Mouse (Mus musculus) liver, postnatal 0 days (tissue): ENCODE data around the gene Ltb4r1. TPM values are rescaled to one million over a fixed set of nuclear protein-coding genes. Genes with fewer than 3 reads are reported as not detected.

Experiments
- ATAC-seq: fragments of 200-750 bp; cut with Nextera tagmentation; 2 replicates; pipeline ENCODE4 v1.8.0; 2017; ENCODE audit warnings: mild to moderate bottlenecking, moderate library complexity
- DNase-seq: peaks from one replicate; pipeline ENCODE4 v3.0.0-alpha.2; 2016
- H3K27ac ChIP-seq: fragments of 300-500 bp; sonication (generic); 2 replicates; pipeline ENCODE4 v1.5.1; 2014; ENCODE audit warnings: antibody characterized with exemption, moderate library complexity, mild to moderate bottlenecking, low read depth
- H3K27me3 ChIP-seq: fragments of 300-500 bp; sonication (generic); 2 replicates; pipeline ENCODE4 v1.6.1; 2014; ENCODE audit warnings: low read length, control low read depth, mixed read lengths; ENCODE audit not compliant: insufficient read depth
- H3K36me3 ChIP-seq: fragments of 300-500 bp; sonication (generic); replicated peaks from 2 replicates; pipeline ENCODE4 v1.6.1; 2014; ENCODE audit warnings: mild to moderate bottlenecking, control low read depth, low read length, moderate library complexity, mixed read lengths; ENCODE audit not compliant: insufficient read depth
- H3K4me1 ChIP-seq: fragments of 300-500 bp; sonication (generic); 2 replicates; pipeline ENCODE4 v1.6.1; 2014; ENCODE audit warnings: antibody characterized with exemption, mild to moderate bottlenecking, control low read depth; ENCODE audit not compliant: insufficient read depth
- H3K4me2 ChIP-seq: fragments of 300-500 bp; sonication (generic); 2 replicates; pipeline ENCODE4 v1.6.1; 2014; ENCODE audit warnings: low read depth, mild to moderate bottlenecking, low read length, moderate library complexity, mixed read lengths
- H3K4me3 ChIP-seq: fragments of 300-500 bp; sonication (generic); 2 replicates; pipeline ENCODE4 v1.5.1; 2014; ENCODE audit warnings: low read depth, low read length
- H3K9ac ChIP-seq: fragments of 300-500 bp; sonication (generic); replicated peaks from 2 replicates; pipeline ENCODE4 v1.6.1; 2014; ENCODE audit warnings: mild to moderate bottlenecking, moderate library complexity
- H3K9me3 ChIP-seq: fragments of 300-500 bp; sonication (generic); 2 replicates; pipeline ENCODE4 v1.6.1; 2016; ENCODE audit warnings: mild to moderate bottlenecking, control low read depth, low read length, mixed read lengths
- CTCF ChIP-seq: sonication (generic); IDR thresholded peaks from 2 replicates; pipeline ENCODE4 v1.5.1; 2016; ENCODE audit warnings: antibody characterized with exemption, low read depth
- EP300 ChIP-seq: IDR thresholded peaks from 2 replicates; pipeline ENCODE4 v1.6.1; 2016; ENCODE audit warnings: antibody characterized with exemption, low read depth, mild to moderate bottlenecking
- WGBS: fragments of 180-500 bp; shearing (Covaris S2); extraction: QIAGEN DNeasy Blood & Tissue Kit; methylation state at CpG from one replicate; pipeline ENCODE4 v1.1.7; 2014; ENCODE audit not compliant: insufficient replicate concordance; 5-methylcytosine and 5-hydroxymethylcytosine counted together
- polyA plus RNA-seq: library from polyadenylated mRNA; unstranded; fragments of >200 nt; fragmentation: Nextera tagmentation; extraction: Ambion mirVana; gene quantifications from 2 replicates; pipeline ENCODE4 v1.2.1, GENCODE M21; 2015

Gene Ltb4r1
- polyA plus RNA-seq, 1 experiment from 2014 or later = 22.0 TPM

GRCm38 (mm10) chr14:55730116-55730515 is 35.6 kb upstream of the Ltb4r1 start:
- Histone ChIP-seq H3K4me3 (no peak overlapping the region), H3K27ac (no peak overlapping the region), H3K9ac (no peak overlapping the region), H3K4me2 (no peak overlapping the region), H3K9me3 (no peaks in the 10 kb centered on the region), H3K4me1 (peaks cover 8% of the 10 kb centered on the region), H3K27me3 (no peaks in the 10 kb centered on the region), H3K36me3 (no peaks in the 10 kb centered on the region)
- WGBS = 74% methylated on average over 7 of the region's 7 CpGs
- no peak for TF ChIP-seq CTCF
- no peak for TF ChIP-seq EP300
- no peak for ATAC-seq
- no peak for DNase-seq

GRCm38 (mm10) chr14:55730531-55731032 is 35.2 kb upstream of the Ltb4r1 start:
- no peak overlapping the region for H3K4me3 ChIP-seq
- no peak overlapping the region for H3K4me2 ChIP-seq
- H3K36me3 ChIP-seq = no peaks in the 10 kb centered on the region
- no peak overlapping the region for H3K27ac ChIP-seq
- no peak overlapping the region for H3K9ac ChIP-seq
- 71% methylated on average over 7 of the region's 7 CpGs for WGBS
- H3K4me1 ChIP-seq = peaks cover 3% of the 10 kb centered on the region
- H3K27me3 ChIP-seq = no peaks in the 10 kb centered on the region
- ATAC-seq (peak; percentile 25; the same call in 1 of the 2 replicates), DNase-seq (no peak)
- H3K9me3 ChIP-seq = no peaks in the 10 kb centered on the region
- TF ChIP-seq CTCF (no peak), EP300 (no peak)

GRCm38 (mm10) chr14:55733889-55734288 is 31.9 kb upstream of the Ltb4r1 start:
- TF ChIP-seq CTCF = no peak
- TF ChIP-seq EP300 = no peak
- 65% methylated on average over 10 of the region's 10 CpGs for WGBS
- H3K27me3 ChIP-seq = no peaks in the 10 kb centered on the region
- no peak overlapping the region for H3K9ac ChIP-seq
- no peak overlapping the region for H3K27ac ChIP-seq
- peaks cover 4% of the 10 kb centered on the region for H3K36me3 ChIP-seq
- no peak for ATAC-seq
- no peak for DNase-seq
- no peak overlapping the region for H3K4me3 ChIP-seq
- no peaks in the 10 kb centered on the region for H3K9me3 ChIP-seq
- peaks cover 8% of the 10 kb centered on the region; the same call in 1 of the 2 replicates for H3K4me1 ChIP-seq
- H3K4me2 ChIP-seq = no peak overlapping the region

- 61% methylated on average over 7 of the region's 7 CpGs for WGBS
- H3K4me2 ChIP-seq = no peak overlapping the region
- ATAC-seq = no peak
- no peak overlapping the region for H3K9ac ChIP-seq
- H3K27me3 ChIP-seq = no peaks in the 10 kb centered on the region
- no peak for TF ChIP-seq CTCF
- TF ChIP-seq EP300 = no peak
- H3K27ac ChIP-seq = no peak overlapping the region
- no peak for DNase-seq
- no peak overlapping the region for H3K4me3 ChIP-seq
- no peaks in the 10 kb centered on the region for H3K9me3 ChIP-seq
- peaks cover 8% of the 10 kb centered on the region; the same call in 1 of the 2 replicates for H3K4me1 ChIP-seq
- peaks cover 14% of the 10 kb centered on the region for H3K36me3 ChIP-seq
Measured at GRCm38 (mm10) chr14:55734869-55735268, 30.9 kb upstream of the Ltb4r1 start.

- H3K9me3 ChIP-seq = no peaks in the 10 kb centered on the region
- 70% methylated on average over 3 of the region's 3 CpGs for WGBS
- H3K36me3 ChIP-seq = peaks cover 19% of the 10 kb centered on the region
- no peak overlapping the region for H3K9ac ChIP-seq
- ATAC-seq = no peak
- no peak overlapping the region for H3K4me3 ChIP-seq
- H3K4me1 ChIP-seq = peaks cover 8% of the 10 kb centered on the region; the same call in 1 of the 2 replicates
- TF ChIP-seq EP300 = no peak
- no peak for TF ChIP-seq CTCF
- no peak for DNase-seq
- H3K4me2 ChIP-seq = no peak overlapping the region
- no peaks in the 10 kb centered on the region for H3K27me3 ChIP-seq
- H3K27ac ChIP-seq = no peak overlapping the region
Measured at GRCm38 (mm10) chr14:55735334-55735733, 30.4 kb upstream of the Ltb4r1 start.

- H3K4me2 ChIP-seq = no peak overlapping the region
- H3K36me3 ChIP-seq = peaks cover 23% of the 10 kb centered on the region
- TF ChIP-seq CTCF (no peak), EP300 (no peak)
- H3K9me3 ChIP-seq = no peaks in the 10 kb centered on the region
- DNase-seq (no peak), ATAC-seq (peak; percentile 43; the same call in 1 of the 2 replicates)
- H3K4me3 ChIP-seq = no peak overlapping the region
- H3K9ac ChIP-seq = no peak overlapping the region
- WGBS = 59% methylated on average over 4 of the region's 4 CpGs
- 0 out of 2 replicates have a peak overlapping the region, but pooled peaks have one; percentile 41 for H3K27ac ChIP-seq
- H3K27me3 ChIP-seq = no peaks in the 10 kb centered on the region
- H3K4me1 ChIP-seq = peaks cover 8% of the 10 kb centered on the region; the same call in 1 of the 2 replicates
Measured at GRCm38 (mm10) chr14:55735758-55736157, 30.0 kb upstream of the Ltb4r1 start.
